Mouse (Mus musculus) hindlimb bud, embryonic 11.5 days (tissue): ENCODE results near the gene Olfr1360.

Experiments
- DNase-seq: peaks from one replicate; pipeline ENCODE4 v3.0.0-alpha.2; 2012; ENCODE audit warnings: low read depth, low spot score; ENCODE audit errors: extremely low spot score

Olfr1360 gene

DNA sequence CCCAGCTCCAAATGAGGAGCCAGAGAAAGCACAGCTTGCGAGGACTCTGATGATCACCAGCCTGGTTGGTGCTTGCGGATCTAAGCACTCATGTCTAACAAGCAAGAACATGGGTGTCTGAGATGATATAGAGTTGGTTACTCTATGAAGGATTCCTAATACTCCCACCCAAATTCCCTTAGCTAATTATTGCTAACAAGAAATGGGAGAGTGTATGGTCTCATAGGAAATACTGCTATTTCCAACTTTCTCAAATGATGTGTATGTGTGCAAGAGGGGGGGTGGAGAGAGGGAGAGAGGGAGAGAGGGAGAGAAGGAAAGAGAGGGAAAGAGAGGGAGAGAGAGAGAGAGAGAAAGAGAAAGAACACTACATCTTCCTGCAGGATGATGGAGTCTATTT lies 13.9 kb downstream of the Olfr1360 start, which contains the start of gene Olfr1361:
Gene Olfr1361, minus strand, starts transcription at position 101 of the 400 bp plus-strand sequence.
- DNase-seq: no peak

DNA sequence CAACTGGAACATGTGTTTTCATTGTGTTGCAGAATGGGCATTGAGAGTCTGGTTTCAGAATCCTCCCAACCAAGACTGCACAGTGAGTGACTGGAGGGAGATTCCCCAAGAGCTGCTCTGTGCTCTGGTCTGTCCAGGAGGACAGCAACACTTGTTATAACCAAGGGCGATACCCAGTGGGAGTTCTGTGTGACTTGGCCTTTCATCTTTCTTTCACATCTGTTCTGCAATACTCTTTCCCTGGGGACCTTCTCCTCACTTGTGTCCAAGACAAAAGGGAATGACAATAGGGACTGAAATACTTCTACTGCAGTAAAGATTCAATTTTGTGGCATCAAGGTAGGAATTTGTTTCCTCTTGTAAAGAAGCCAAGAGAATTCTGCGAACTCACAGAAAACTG lies 34.8 kb downstream of the Olfr1360 start, which contains the start of gene Olfr11:
Gene Olfr11, minus strand, starts transcription at position 101 of the 400 bp plus-strand sequence.
- no peak for DNase-seq
